Mouse (Mus musculus) spleen, adult 2 months (tissue): ENCODE data around the gene Gm49383.

Experiments
- CTCF ChIP-seq: fragments of 200-500 bp; IDR thresholded peaks from 2 replicates; pipeline ENCODE4 v1.5.1; 2011; ENCODE audit warnings: mild to moderate bottlenecking, inconsistent platforms; ENCODE audit not compliant: insufficient read depth, insufficient read length, insufficient replicate concordance; ENCODE audit errors: extremely low read depth
- POLR2A ChIP-seq: fragments of 200-500 bp; IDR thresholded peaks from 2 replicates; pipeline ENCODE4 v1.6.1; 2011; ENCODE audit warnings: low read depth, low read length, inconsistent platforms

DNA sequence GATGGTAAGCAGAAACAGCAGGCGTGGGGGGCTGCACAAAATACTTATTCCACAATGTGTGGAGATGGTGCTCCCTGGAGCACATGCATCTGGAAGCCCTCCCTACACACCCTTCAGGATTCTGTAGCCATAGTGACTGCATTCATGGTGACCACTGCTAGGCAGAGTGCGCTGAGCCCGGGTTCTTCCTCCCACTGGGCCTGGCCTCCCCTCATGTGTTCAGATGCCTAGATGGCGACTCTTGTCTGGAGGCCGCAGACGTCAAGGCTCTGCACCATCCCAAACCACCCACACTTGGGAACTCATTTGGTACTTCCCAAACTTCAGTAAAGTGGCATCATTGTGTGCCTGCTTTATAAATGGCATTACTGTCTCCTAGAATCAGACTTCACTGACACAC lies 53.4 kb downstream of the Gm49383 start:
- TF ChIP-seq CTCF: no peak
- no peak for TF ChIP-seq POLR2A
